9 mouse cellular contexts compared by ENCODE assay signal in genomic region chr2:73346345-73347086, GRCm38 (mm10). TPM values are rescaled to one million over a fixed set of nuclear protein-coding genes. Genes with fewer than 3 reads are reported as not detected.
DNase-seq lines count a peak whose midpoint lies in the region; ATAC-seq lines count a peak whose summit lies in the region.
"Had no signal": no experiment of that assay in that cellular context is flagged by ENCODE, and none has a peak within 500 bp of the region (broad histone marks: within the 10 kb centered on the region; RNA-seq: fewer than 3 reads in every experiment).

No protein-coding gene starts in this region.

- no peak overlapping the region for H3K4me3 ChIP-seq in heart, embryonic 10.5 days
- no peak overlapping the region for H3K4me3 ChIP-seq in embryonic facial prominence, embryonic 15.5 days (replicated peaks)

- WGBS in heart, embryonic 10.5 days, result 50% methylated on average over 13 of the region's 13 CpGs
- 57% methylated on average over 13 of the region's 13 CpGs for WGBS in embryonic facial prominence, embryonic 15.5 days

- no peaks in the 10 kb centered on the region for H3K36me3 ChIP-seq in heart, embryonic 10.5 days
- H3K36me3 ChIP-seq in embryonic facial prominence, embryonic 15.5 days, result no peaks in the 10 kb centered on the region

- H3K27ac ChIP-seq in heart, embryonic 10.5 days, result 0 out of 2 replicates have a peak overlapping the region, but pooled peaks have one; percentile 11
- H3K27ac ChIP-seq in embryonic facial prominence, embryonic 15.5 days (replicated peaks), result 0 out of 2 replicates have a peak overlapping the region, but pooled peaks have one; percentile 11

- DNase-seq in heart, embryonic 10.5 days (ENCODE audit: low spot score), result no peak
- DNase-seq in heart, postnatal 14 days, result no peak
- DNase-seq in layer of hippocampus, postnatal 10 days (ENCODE audit: low spot score in 2 of 2), result peak; percentile 45 to 54
- DNase-seq in right cerebral cortex, adult 2 months (ENCODE audit: low spot score in 2 of 2), result peak; percentile 39 to 49
- no peak for DNase-seq in adrenal gland, adult 2 months
- no peak for DNase-seq in adrenal gland, adult 8-10 months
- DNase-seq: kidney, postnatal 36 days had no signal

- intact Hi-C loops in heart, postnatal 14 days (cut with DNase I), result no loop called here

- peaks cover 11% of the 10 kb centered on the region for H3K4me1 ChIP-seq in heart, embryonic 10.5 days
- H3K4me1 ChIP-seq in embryonic facial prominence, embryonic 15.5 days, result peaks cover 18% of the 10 kb centered on the region

- no peak for ATAC-seq in embryonic facial prominence, embryonic 15.5 days (ENCODE audit: insufficient number of reproducible peaks, low FRiP score, low TSS enrichment, low read depth)
- ATAC-seq in megakaryocyte-erythroid progenitor cell, adult 5-6 weeks (replicated peaks; ENCODE audit: low FRiP score, low TSS enrichment, poor library complexity, severe bottlenecking), result no peak

- no peaks in the 10 kb centered on the region for H3K9me3 ChIP-seq in heart, embryonic 10.5 days
- no peaks in the 10 kb centered on the region for H3K9me3 ChIP-seq in embryonic facial prominence, embryonic 15.5 days (replicated peaks)

- no peak overlapping the region for H3K4me2 ChIP-seq in embryonic facial prominence, embryonic 15.5 days (replicated peaks)

- H3K9ac ChIP-seq in embryonic facial prominence, embryonic 15.5 days, result no peak overlapping the region

- H3K27me3 ChIP-seq in heart, embryonic 10.5 days (ENCODE audit: insufficient read depth, poor library complexity, severe bottlenecking), result no peaks in the 10 kb centered on the region
- H3K27me3 ChIP-seq in embryonic facial prominence, embryonic 15.5 days, result no peaks in the 10 kb centered on the region

RNA-seq across cellular contexts. Expression of gene Cir1, which starts 34.0 kb away (rescaled TPM):
- 9.7 and 12.0 TPM in 2 replicates for polyA plus RNA-seq in heart, embryonic 10.5 days (2016; fragmentation: Nextera tagmentation; extraction: Ambion mirVana)
- total RNA-seq in heart, postnatal 14 days (2021), result 10 to 100 TPM; 13.7 to 18.2 TPM
- 23.3 and 26.6 TPM in 2 replicates for polyA plus RNA-seq in embryonic facial prominence, embryonic 15.5 days (2015; fragmentation: Nextera tagmentation; extraction: Ambion mirVana)
- 10 to 100 TPM; 22.8 to 26.7 TPM for total RNA-seq in layer of hippocampus, postnatal 10 days (2021)
- total RNA-seq in megakaryocyte-erythroid progenitor cell, adult 5-6 weeks (2014; fragmentation: Nextera tagmentation), result 20.2 and 28.4 TPM in 2 replicates
- 28.3 and 36.9 TPM in 2 replicates for total RNA-seq in megakaryocyte-erythroid progenitor cell, adult 5-6 weeks (2017)
- 10 to 100 TPM; 14.0 to 21.7 TPM for total RNA-seq in adrenal gland, adult 2 months (2021)
- 0.36 and 0.40 TPM in 2 replicates for polyA plus RNA-seq in adrenal gland, adult 2 months (2012; rRNA removed)
- 10 to 100 TPM; 18.0 to 24.0 (median 20.5) TPM for total RNA-seq in adrenal gland, adult 8-10 months (2022)

RNA-seq across cellular contexts. Expression of gene Scrn3, which starts 34.1 kb away (rescaled TPM):
- polyA plus RNA-seq in heart, embryonic 10.5 days (2016; fragmentation: Nextera tagmentation; extraction: Ambion mirVana), result 15.1 and 16.6 TPM in 2 replicates
- total RNA-seq in heart, postnatal 14 days (2021), result 10 to 100 TPM; 19.2 to 19.3 TPM
- 14.1 and 14.7 TPM in 2 replicates for polyA plus RNA-seq in embryonic facial prominence, embryonic 15.5 days (2015; fragmentation: Nextera tagmentation; extraction: Ambion mirVana)
- total RNA-seq in layer of hippocampus, postnatal 10 days (2021), result 10 to 100 TPM; 12.1 to 12.6 TPM
- total RNA-seq in megakaryocyte-erythroid progenitor cell, adult 5-6 weeks (2014; fragmentation: Nextera tagmentation), result 33.3 and 38.3 TPM in 2 replicates
- 54.5 and 79.7 TPM in 2 replicates for total RNA-seq in megakaryocyte-erythroid progenitor cell, adult 5-6 weeks (2017)
- total RNA-seq in adrenal gland, adult 2 months (2021), result 10 to 100 TPM; 19.1 to 28.1 TPM
- 3.8 and 4.6 TPM in 2 replicates for polyA plus RNA-seq in adrenal gland, adult 2 months (2012; rRNA removed)
- 10 to 100 TPM; 23.9 to 33.8 (median 30.1) TPM for total RNA-seq in adrenal gland, adult 8-10 months (2022)

RNA-seq across cellular contexts. Expression of gene Gpr155, which starts 39.9 kb away (rescaled TPM):
- polyA plus RNA-seq in heart, embryonic 10.5 days (2016; fragmentation: Nextera tagmentation; extraction: Ambion mirVana), result 3.5 and 4.7 TPM in 2 replicates
- 10 to 100 TPM; 10.8 to 11.1 TPM for total RNA-seq in heart, postnatal 14 days (2021)
- 7.2 and 8.8 TPM in 2 replicates for polyA plus RNA-seq in embryonic facial prominence, embryonic 15.5 days (2015; fragmentation: Nextera tagmentation; extraction: Ambion mirVana)
- total RNA-seq in layer of hippocampus, postnatal 10 days (2021), result 10 to 100 TPM; 36.2 to 40.1 TPM
- total RNA-seq in megakaryocyte-erythroid progenitor cell, adult 5-6 weeks (2014; fragmentation: Nextera tagmentation), result 4.7 and 8.0 TPM in 2 replicates
- total RNA-seq in megakaryocyte-erythroid progenitor cell, adult 5-6 weeks (2017), result 4.5 and 7.8 TPM in 2 replicates
- total RNA-seq in adrenal gland, adult 2 months (2021), result 1 to 10 TPM; 5.9 to 7.5 TPM
- polyA plus RNA-seq in adrenal gland, adult 2 months (2012; rRNA removed), result 1.6 and 1.7 TPM in 2 replicates
- 10 to 100 TPM in 1 of 4 experiments, 1 to 10 TPM in 3; 8.5 to 12.8 (median 9.1) TPM for total RNA-seq in adrenal gland, adult 8-10 months (2022)

Comparison
In these comparisons a context has a peak if more than half of its experiments do, and no peak if none do; other contexts are left out.
1. DNase-seq: peak in layer of hippocampus, postnatal 10 days (2 of 2) and right cerebral cortex, adult 2 months (2 of 2); none in heart, embryonic 10.5 days (single experiment), heart, postnatal 14 days (0 of 2), adrenal gland, adult 2 months (single experiment) and adrenal gland, adult 8-10 months (single experiment).